Mouse (Mus musculus): Measurements from ENCODE around the gene Tnfrsf8. TPM values are rescaled to one million over a fixed set of nuclear protein-coding genes. Genes with fewer than 3 reads are reported as not detected.

Gene Tnfrsf8
- total and polyA plus RNA-seq, 3 experiments, result 12.7 to 31.0 (median 24.7) TPM

DNA sequence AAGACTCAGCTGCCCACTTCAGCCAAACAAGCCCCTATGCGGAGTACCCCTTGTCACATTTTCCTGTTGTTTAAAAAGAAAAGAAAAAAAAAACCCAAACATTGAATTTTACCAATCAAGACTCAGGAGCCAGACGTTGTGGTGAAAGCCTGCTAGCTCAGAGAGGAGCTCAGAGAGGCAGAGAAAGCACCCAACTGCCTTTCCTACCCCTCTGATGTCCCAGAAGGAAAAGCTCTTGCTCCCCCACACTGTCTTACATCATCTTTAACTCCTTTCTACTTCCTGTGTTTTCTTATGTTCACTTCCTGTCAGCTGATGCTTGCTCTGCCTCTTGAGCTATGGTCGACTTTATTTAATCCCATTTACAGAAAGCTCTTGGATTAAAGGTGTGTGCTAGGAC is 8.7 kb upstream of the Tnfrsf8 start:
- no peaks in the 10 kb centered on the region for H3K36me3 ChIP-seq (replicated peaks in 1 of 2; ENCODE audit: control insufficient read depth in 1 of 2, insufficient read depth in 1 of 2, low read length in 1 of 2)
- no peaks in the 10 kb centered on the region for H3K9me3 ChIP-seq (replicated peaks; ENCODE audit: low read length)
- H3K27ac ChIP-seq (ENCODE audit: insufficient read depth, low read depth), result peak overlapping the region; percentile 83
- H3K79me2 ChIP-seq (replicated peaks; ENCODE audit: control insufficient read depth, extremely low read depth, insufficient read depth, poor library complexity, severe bottlenecking), result no peaks in the 10 kb centered on the region
- no peak for DNase-seq (ENCODE audit: extremely low read depth)
- in situ Hi-C loops (cut with MboI; ENCODE audit: low pct_ligation_motif_present, low pct_unique_long_range_greater_than_20kb, low sequenced_read_pairs) (no loop called here), dilution Hi-C loops (cut with MboI; ENCODE audit: extremely low pct_ligation_motif_present, extremely low pct_unique_long_range_greater_than_20kb, low sequenced_read_pairs) (no loop called here)
- TF ChIP-seq NELFE (IDR thresholded peaks at IDR 0.05; ENCODE audit: low read depth, low read length) (0 out of 2 replicates have a peak, but pooled peaks have one; percentile 5), MYC (IDR thresholded peaks at IDR 0.05; ENCODE audit: low read depth, low read length) (0 out of 2 replicates have a peak, but pooled peaks have one; percentile 1), JUN (IDR thresholded peaks at IDR 0.05; ENCODE audit: insufficient read depth, low read depth, low read length) (no peak), PAX5 (IDR thresholded peaks at IDR 0.05; ENCODE audit: low read length) (no peak), USF2 (conservative IDR thresholded peaks at IDR 0.05; ENCODE audit: low read depth, low read length) (0 out of 2 replicates have a peak, but pooled peaks have one; percentile 6), BHLHE40 (IDR thresholded peaks at IDR 0.05; ENCODE audit: low read depth, low read length) (no peak), GABPA (IDR thresholded peaks at IDR 0.05; ENCODE audit: insufficient replicate concordance, low read depth, low read length) (no peak), USF1 (IDR thresholded peaks at IDR 0.05; ENCODE audit: low read depth, low read length) (peak; percentile 67), ELF1 (IDR thresholded peaks at IDR 0.05; ENCODE audit: low read depth, low read length) (peak; percentile 30; the same call in 1 of the 2 replicates), CTCF (conservative IDR thresholded peaks at IDR 0.05 in 1 of 2, IDR thresholded peaks at IDR 0.05 in 1 of 2; ENCODE audit: low read depth in 2 of 2, low read length in 2 of 2) (no peak)
- H3K4me1 ChIP-seq (ENCODE audit: control insufficient read depth in 1 of 2, insufficient read depth in 2 of 2), result peaks cover 28 to 63% of the 10 kb centered on the region in 2 experiments
- peak overlapping the region; percentile 28; the same call in 1 of the 2 replicates for H3K9ac ChIP-seq (ENCODE audit: insufficient read depth, low read depth)
- H3K4me3 ChIP-seq (replicated peaks in 1 of 3; ENCODE audit: low read depth in 2 of 3, low read length in 2 of 3, poor library complexity in 1 of 3), result no peak overlapping the region
- H3K27me3 ChIP-seq (replicated peaks), result no peaks in the 10 kb centered on the region
- peak overlapping the region; percentile 32; the same call in 1 of the 2 replicates for H3K4me2 ChIP-seq (ENCODE audit: insufficient read depth, low read depth, poor library complexity, severe bottlenecking)

DNA sequence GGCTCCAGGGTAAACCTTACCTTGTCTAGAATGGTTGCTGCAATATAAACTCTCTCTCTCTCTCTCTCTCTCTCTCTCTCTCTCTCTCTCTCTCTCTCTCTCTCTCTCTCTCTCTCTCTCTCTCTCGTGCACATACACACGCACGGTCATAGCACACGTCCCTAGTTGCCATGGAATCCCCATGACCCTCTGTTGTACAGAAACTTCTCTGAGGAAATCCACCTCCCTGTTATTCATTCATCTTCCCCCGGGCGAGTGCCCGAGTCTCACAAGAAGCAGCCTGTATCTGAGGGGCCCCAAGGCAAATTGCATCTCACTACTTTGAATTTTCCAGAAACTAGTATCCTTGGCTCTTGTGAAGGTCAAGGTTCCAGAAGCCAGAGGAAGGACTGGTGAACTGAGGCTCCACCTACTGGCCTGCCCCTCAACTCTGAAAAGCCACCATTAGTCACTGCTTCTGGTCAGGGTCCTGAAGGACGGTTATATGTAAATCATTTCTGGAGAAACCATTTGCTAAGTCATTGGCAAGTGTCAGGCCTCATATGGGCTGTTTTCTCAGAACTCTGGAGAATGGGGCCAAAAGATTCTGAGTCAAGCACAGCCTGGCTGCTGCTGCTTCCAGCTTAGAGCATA is 8.1 kb upstream of the Tnfrsf8 start:
- Histone ChIP-seq H3K4me2 (ENCODE audit: insufficient read depth, low read depth, poor library complexity, severe bottlenecking) (peak overlapping the region; percentile 32; the same call in 1 of the 2 replicates), H3K79me2 (replicated peaks; ENCODE audit: control insufficient read depth, extremely low read depth, insufficient read depth, poor library complexity, severe bottlenecking) (no peaks in the 10 kb centered on the region), H3K4me1 (ENCODE audit: control insufficient read depth in 1 of 2, insufficient read depth in 2 of 2) (peaks cover 28 to 68% of the 10 kb centered on the region in 2 experiments), H3K27ac (ENCODE audit: insufficient read depth, low read depth) (peak overlapping the region; percentile 83), H3K36me3 (replicated peaks in 1 of 2; ENCODE audit: control insufficient read depth in 1 of 2, insufficient read depth in 1 of 2, low read length in 1 of 2) (no peaks in the 10 kb centered on the region), H3K27me3 (replicated peaks) (no peaks in the 10 kb centered on the region), H3K4me3 (replicated peaks in 1 of 3; ENCODE audit: low read depth in 2 of 3, low read length in 2 of 3, poor library complexity in 1 of 3) (no peak overlapping the region), H3K9ac (ENCODE audit: insufficient read depth, low read depth) (peak overlapping the region; percentile 28; the same call in 1 of the 2 replicates), H3K9me3 (replicated peaks; ENCODE audit: low read length) (no peaks in the 10 kb centered on the region)
- dilution Hi-C loops (cut with MboI; ENCODE audit: extremely low pct_ligation_motif_present, extremely low pct_unique_long_range_greater_than_20kb, low sequenced_read_pairs) (no loop called here), in situ Hi-C loops (cut with MboI; ENCODE audit: low pct_ligation_motif_present, low pct_unique_long_range_greater_than_20kb, low sequenced_read_pairs) (no loop called here)
- DNase-seq (ENCODE audit: extremely low read depth), result peak; percentile 82
- TF ChIP-seq JUN (IDR thresholded peaks at IDR 0.05; ENCODE audit: insufficient read depth, low read depth, low read length) (0 out of 2 replicates have a peak, but pooled peaks have one; percentile 21), PAX5 (IDR thresholded peaks at IDR 0.05; ENCODE audit: low read length) (no peak), GABPA (IDR thresholded peaks at IDR 0.05; ENCODE audit: insufficient replicate concordance, low read depth, low read length) (no peak), MAX (IDR thresholded peaks at IDR 0.05; ENCODE audit: low read length) (peak; percentile 76), SIN3A (IDR thresholded peaks at IDR 0.05; ENCODE audit: low read length) (no peak; the same call in 1 of the 2 replicates), RCOR1 (conservative IDR thresholded peaks at IDR 0.05; ENCODE audit: low read depth, low read length) (peak; percentile 74; the same call in 1 of the 2 replicates), TCF12 (IDR thresholded peaks at IDR 0.05; ENCODE audit: low read depth, low read length) (peak; percentile 66), NELFE (IDR thresholded peaks at IDR 0.05; ENCODE audit: low read depth, low read length) (peak; percentile 55; the same call in 1 of the 2 replicates), POLR2A (IDR thresholded peaks at IDR 0.05; ENCODE audit: low read depth, low read length) (no peak), ZKSCAN1 (IDR thresholded peaks at IDR 0.05; ENCODE audit: borderline replicate concordance, low read depth, low read length) (no peak), USF2 (conservative IDR thresholded peaks at IDR 0.05; ENCODE audit: low read depth, low read length) (no peak), BHLHE40 (IDR thresholded peaks at IDR 0.05; ENCODE audit: low read depth, low read length) (peak; percentile 84), UBTF (IDR thresholded peaks at IDR 0.05; ENCODE audit: low read depth, low read length) (no peak), MYC (IDR thresholded peaks at IDR 0.05; ENCODE audit: low read depth, low read length) (0 out of 2 replicates have a peak, but pooled peaks have one; percentile 46), ZC3H11A (IDR thresholded peaks at IDR 0.05; ENCODE audit: low read depth, low read length) (peak; percentile 8; the same call in 1 of the 2 replicates), MEF2A (IDR thresholded peaks at IDR 0.05; ENCODE audit: borderline replicate concordance, low read depth, low read length) (peak; percentile 76), HCFC1 (IDR thresholded peaks at IDR 0.05; ENCODE audit: low read depth, low read length) (0 out of 2 replicates have a peak, but pooled peaks have one; percentile 26), KAT2A (IDR thresholded peaks at IDR 0.05; ENCODE audit: insufficient replicate concordance, low read length) (0 out of 2 replicates have a peak, but pooled peaks have one; percentile 57), ZMIZ1 (IDR thresholded peaks at IDR 0.05; ENCODE audit: low read depth, low read length) (peak; percentile 55; the same call in 1 of the 2 replicates), JUND (conservative IDR thresholded peaks at IDR 0.05; ENCODE audit: low read depth, low read length) (no peak), NRF1 (IDR thresholded peaks at IDR 0.05; ENCODE audit: low read depth, low read length) (no peak), SMC3 (IDR thresholded peaks at IDR 0.05; ENCODE audit: low read depth, low read length) (peak; percentile 65), ELF1 (IDR thresholded peaks at IDR 0.05; ENCODE audit: low read depth, low read length) (no peak; the same call in 1 of the 2 replicates), EP300 (IDR thresholded peaks at IDR 0.05; ENCODE audit: low read length) (peak; percentile 80), CHD1 (IDR thresholded peaks at IDR 0.05; ENCODE audit: low read depth, low read length) (no peak; the same call in 1 of the 2 replicates), E2F4 (IDR thresholded peaks at IDR 0.05; ENCODE audit: insufficient replicate concordance, low read depth, low read length) (no peak)
